Comparison of ENCODE assay signal across 8 mouse cellular contexts in the genomic region with DNA sequence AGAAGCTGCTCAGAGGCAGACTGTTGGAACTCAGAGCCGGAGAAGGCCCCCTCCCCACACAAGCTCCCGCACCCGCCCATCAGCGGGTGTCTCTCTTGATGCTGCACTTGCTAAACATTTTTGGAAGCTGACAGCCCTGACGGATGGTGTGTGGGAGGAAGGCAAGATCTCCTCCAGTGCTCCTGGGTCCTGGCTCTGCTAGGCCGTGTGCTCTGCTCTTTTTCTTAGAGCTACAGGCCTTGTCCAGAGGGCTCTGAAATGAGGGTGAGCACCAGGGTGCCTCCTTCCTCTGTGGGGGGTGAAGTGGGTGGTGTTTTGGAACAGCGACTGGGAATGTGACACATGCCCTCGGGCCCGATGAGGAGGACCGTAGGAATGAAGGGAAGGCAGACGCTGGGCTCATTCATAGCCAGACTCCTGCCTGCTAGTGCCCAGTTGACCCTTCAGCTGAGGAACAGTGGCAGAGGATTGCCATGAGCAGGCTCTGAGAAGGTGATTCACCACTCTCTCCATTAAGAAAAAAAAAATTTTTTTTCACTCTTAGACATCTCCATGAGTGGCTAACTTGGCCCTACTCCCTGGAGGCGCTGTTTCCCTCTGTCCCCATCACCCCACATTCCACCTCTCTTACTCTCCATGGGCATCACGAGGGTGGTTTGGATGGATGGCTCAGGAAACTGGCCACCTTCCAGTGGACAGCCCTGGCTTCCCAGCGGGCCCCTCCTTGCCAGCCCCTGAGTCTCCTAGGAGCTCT.
DNase-seq lines count a peak whose midpoint lies in the region; ATAC-seq and TF ChIP-seq lines count a peak whose summit lies in the region.

No protein-coding gene starts in this region.

- no peaks in the 10 kb centered on the region for H3K36me3 ChIP-seq in forebrain, embryonic 15.5 days
- no peaks in the 10 kb centered on the region for H3K36me3 ChIP-seq in forebrain, embryonic 10.5 days (replicated peaks)
- no peaks in the 10 kb centered on the region for H3K36me3 ChIP-seq in forebrain, postnatal 0 days (ENCODE audit: insufficient read depth)
- no peaks in the 10 kb centered on the region for H3K36me3 ChIP-seq in intestine, postnatal 0 days (ENCODE audit: control insufficient read depth, insufficient read depth)

- H3K4me3 ChIP-seq in forebrain, embryonic 15.5 days: peak overlapping the region; percentile 57
- H3K4me3 ChIP-seq in forebrain, embryonic 10.5 days: no peak overlapping the region
- peak overlapping the region; percentile 68 for H3K4me3 ChIP-seq in forebrain, postnatal 0 days (ENCODE audit: low read depth, low read length)
- peak overlapping the region; percentile 56 for H3K4me3 ChIP-seq in intestine, postnatal 0 days (ENCODE audit: low read depth, low read length)

- WGBS in forebrain, embryonic 15.5 days: 46% methylated on average over 14 of the region's 14 CpGs
- 57% methylated on average over 14 of the region's 14 CpGs for WGBS in forebrain, embryonic 10.5 days
- WGBS in forebrain, postnatal 0 days: 33% methylated on average over 14 of the region's 14 CpGs
- 45% methylated on average over 14 of the region's 14 CpGs for WGBS in intestine, postnatal 0 days

- TF ChIP-seq CTCF in forebrain, postnatal 0 days (IDR thresholded peaks at IDR 0.05; ENCODE audit: low read depth): no peak
- TF ChIP-seq CTCF in intestine, postnatal 0 days (IDR thresholded peaks at IDR 0.05; ENCODE audit: low read depth): peak; percentile 6; the same call in 1 of the 2 replicates

- peaks cover 56% of the 10 kb centered on the region for H3K4me1 ChIP-seq in forebrain, embryonic 15.5 days
- H3K4me1 ChIP-seq in forebrain, embryonic 10.5 days: peaks cover 26% of the 10 kb centered on the region
- H3K4me1 ChIP-seq in forebrain, postnatal 0 days (ENCODE audit: insufficient read depth): peaks cover 18% of the 10 kb centered on the region
- H3K4me1 ChIP-seq in intestine, postnatal 0 days (replicated peaks; ENCODE audit: control insufficient read depth, insufficient read depth, low read length): peaks cover 2% of the 10 kb centered on the region; the same call in 1 of the 2 replicates

- no peak for ATAC-seq in forebrain, embryonic 15.5 days (replicated peaks)
- ATAC-seq in forebrain, postnatal 0 days: peak; percentile 3; the same call in 1 of the 2 replicates
- ATAC-seq in intestine, postnatal 0 days: no peak

- H3K4me2 ChIP-seq in forebrain, embryonic 15.5 days (replicated peaks): peak overlapping the region; percentile 90
- H3K4me2 ChIP-seq in forebrain, postnatal 0 days (ENCODE audit: low read depth): peak overlapping the region; percentile 87
- peak overlapping the region; percentile 93 for H3K4me2 ChIP-seq in intestine, postnatal 0 days (replicated peaks; ENCODE audit: low read depth)

- peak overlapping the region; percentile 65 for H3K9ac ChIP-seq in forebrain, embryonic 15.5 days (replicated peaks)
- peak overlapping the region; percentile 76 for H3K9ac ChIP-seq in forebrain, postnatal 0 days
- 0 out of 2 replicates have a peak overlapping the region, but pooled peaks have one; percentile 7 for H3K9ac ChIP-seq in intestine, postnatal 0 days (ENCODE audit: low read depth, low read length)

- peak overlapping the region; percentile 70 for H3K27ac ChIP-seq in forebrain, embryonic 15.5 days (replicated peaks)
- no peak overlapping the region for H3K27ac ChIP-seq in forebrain, embryonic 10.5 days
- H3K27ac ChIP-seq in forebrain, postnatal 0 days (ENCODE audit: low read depth, low read length): peak overlapping the region; percentile 88
- no peak overlapping the region for H3K27ac ChIP-seq in intestine, postnatal 0 days (ENCODE audit: low read depth, low read length)

- no peaks in the 10 kb centered on the region for H3K27me3 ChIP-seq in forebrain, embryonic 15.5 days
- peaks cover 66% of the 10 kb centered on the region for H3K27me3 ChIP-seq in forebrain, embryonic 10.5 days (ENCODE audit: poor library complexity, severe bottlenecking)
- H3K27me3 ChIP-seq in forebrain, postnatal 0 days (ENCODE audit: insufficient read depth, low read length): no peaks in the 10 kb centered on the region
- H3K27me3 ChIP-seq in intestine, postnatal 0 days (replicated peaks; ENCODE audit: control insufficient read depth, insufficient read depth, low read length): peaks cover 9% of the 10 kb centered on the region

- DNase-seq in forebrain, embryonic 10.5 days (ENCODE audit: extremely low spot score, low spot score): no peak
- peak; percentile 88 for DNase-seq in NIH3T3 (ENCODE audit: low read depth)
- peak; percentile 66 for DNase-seq in forebrain, postnatal 0 days
- DNase-seq in lung, postnatal 4 days: peak; percentile 19 to 46
- no peak for DNase-seq in yolk sac, embryonic 10.5 days (ENCODE audit: low spot score)
- no peak for DNase-seq in embryo, embryonic 9.5 days (ENCODE audit: extremely low spot score)

- no peaks in the 10 kb centered on the region for H3K9me3 ChIP-seq in forebrain, embryonic 15.5 days
- no peaks in the 10 kb centered on the region for H3K9me3 ChIP-seq in forebrain, embryonic 10.5 days
- H3K9me3 ChIP-seq in forebrain, postnatal 0 days (ENCODE audit: low read length): no peaks in the 10 kb centered on the region
- H3K9me3 ChIP-seq in intestine, postnatal 0 days (ENCODE audit: control insufficient read depth): no peaks in the 10 kb centered on the region

Comparison
In these comparisons a context has a peak if more than half of its experiments do, and no peak if none do; other contexts are left out.
1. H3K27ac ChIP-seq: peak in forebrain, embryonic 15.5 days (single experiment) and forebrain, postnatal 0 days (single experiment); none in forebrain, embryonic 10.5 days (single experiment) and intestine, postnatal 0 days (single experiment).
2. DNase-seq: peak in NIH3T3 (single experiment), forebrain, postnatal 0 days (single experiment) and lung, postnatal 4 days (2 of 2); none in forebrain, embryonic 10.5 days (single experiment), yolk sac, embryonic 10.5 days (single experiment) and embryo, embryonic 9.5 days (single experiment).
3. H3K9ac ChIP-seq: peak in every context shown above with its lines; median percentile 76 in forebrain, postnatal 0 days; 65 in forebrain, embryonic 15.5 days; 7 in intestine, postnatal 0 days.
4. Peak in every context shown above with its lines, with median percentiles within 50 percentile points of each other: H3K4me2 ChIP-seq.